Mouse (Mus musculus): Measurements from ENCODE around the gene Igfbp7. TPM values are rescaled to one million over a fixed set of nuclear protein-coding genes. Genes with fewer than 3 reads are reported as not detected.

Igfbp7 gene
- polyA plus RNA-seq, 1 experiment from 2014 or later = 10.4 TPM

DNA sequence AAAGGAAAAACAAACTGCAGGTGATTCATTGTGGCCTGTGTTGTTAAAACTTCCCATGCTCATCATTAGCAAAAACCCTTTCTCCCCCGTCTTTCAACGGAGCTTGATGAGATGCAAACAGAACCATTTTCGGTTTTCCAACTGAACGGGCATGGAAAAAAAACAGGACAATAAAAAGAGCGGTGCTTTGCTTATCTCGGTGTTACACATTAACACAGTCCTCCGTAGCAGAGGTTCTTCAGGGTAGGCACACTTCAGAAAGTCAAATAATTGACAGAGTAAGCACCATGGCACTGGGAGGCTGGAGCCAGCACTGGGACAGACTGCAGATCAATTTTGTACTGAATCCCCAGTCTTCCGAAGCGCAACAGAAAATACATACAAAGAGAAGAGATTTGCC is 23.1 kb downstream of the Igfbp7 start:
- no peak for DNase-seq (ENCODE audit: low spot score)
- Histone ChIP-seq H3K4me3 (no peak overlapping the region), H3K36me3 (no peaks in the 10 kb centered on the region), H3K27me3 (ENCODE audit: low read depth, poor library complexity, severe bottlenecking) (no peaks in the 10 kb centered on the region), H3K9me3 (replicated peaks) (no peaks in the 10 kb centered on the region), H3K4me1 (peaks cover 13% of the 10 kb centered on the region), H3K27ac (replicated peaks) (no peak overlapping the region)
- 88% methylated on average over 9 of the region's 9 CpGs for WGBS

DNA sequence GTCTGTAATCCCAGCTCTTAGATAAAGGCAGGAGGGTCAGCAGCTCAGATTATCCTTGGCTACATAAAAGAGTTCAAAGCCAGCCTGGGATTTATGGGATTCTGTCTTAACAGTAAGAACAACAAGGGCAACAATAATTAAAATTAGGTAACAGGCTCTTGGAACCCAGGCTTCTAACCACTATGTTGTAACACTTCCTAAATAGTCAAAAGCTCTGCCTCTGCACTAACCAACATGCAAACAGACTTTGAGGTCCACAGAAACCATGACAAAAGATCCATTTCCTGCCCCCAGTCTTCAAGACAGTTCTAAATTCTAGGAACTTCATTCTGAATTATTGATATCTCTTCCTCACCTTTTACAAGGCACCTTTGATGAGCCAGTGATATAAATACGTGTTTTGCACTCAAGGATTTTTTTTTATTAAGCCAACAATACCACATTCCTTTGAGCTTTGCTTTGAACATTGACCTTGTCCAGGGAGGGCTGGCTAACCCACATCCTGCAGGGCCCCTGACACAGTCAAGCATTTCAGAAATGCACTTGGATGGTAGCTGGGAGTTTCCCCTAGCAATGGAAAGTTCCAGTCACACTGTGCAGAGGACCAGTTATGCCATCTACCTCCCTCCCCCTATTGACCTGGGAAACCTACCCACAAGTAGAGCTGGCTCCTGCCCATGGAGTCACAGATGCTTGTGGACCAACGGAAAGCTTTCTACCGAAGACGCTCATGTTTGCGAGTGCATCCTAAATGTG is 23.9 kb downstream of the Igfbp7 start:
- no peak overlapping the region for H3K27ac ChIP-seq (replicated peaks)
- no peaks in the 10 kb centered on the region for H3K36me3 ChIP-seq
- H3K9me3 ChIP-seq (replicated peaks) = no peaks in the 10 kb centered on the region
- peaks cover 15% of the 10 kb centered on the region for H3K4me1 ChIP-seq
- H3K27me3 ChIP-seq (ENCODE audit: low read depth, poor library complexity, severe bottlenecking) = no peaks in the 10 kb centered on the region
- H3K4me3 ChIP-seq = no peak overlapping the region
- WGBS = 93% methylated on average over 5 of the region's 5 CpGs
- DNase-seq (ENCODE audit: low spot score) = no peak

DNA sequence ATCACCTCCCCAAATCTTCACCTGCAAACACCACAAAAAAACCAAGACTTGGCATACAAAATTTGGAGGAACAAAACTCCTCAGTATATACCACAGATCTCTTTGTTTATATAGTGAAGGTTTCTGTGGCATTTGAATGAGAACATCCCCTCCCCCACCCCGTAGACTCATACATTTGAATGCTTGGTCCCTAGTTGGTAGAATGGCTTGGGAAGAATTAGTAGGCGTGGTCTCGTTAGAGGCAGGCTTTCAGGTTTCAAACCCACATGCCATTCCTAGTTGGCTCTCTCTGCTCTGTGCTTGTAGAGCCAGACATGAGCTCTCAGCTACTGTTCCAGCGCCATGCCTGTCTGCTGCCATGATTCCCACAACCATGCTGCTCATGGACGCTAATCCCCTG is 26.2 kb downstream of the Igfbp7 start:
- no peak overlapping the region for H3K4me3 ChIP-seq
- H3K9me3 ChIP-seq (replicated peaks) = no peaks in the 10 kb centered on the region
- H3K27me3 ChIP-seq (ENCODE audit: low read depth, poor library complexity, severe bottlenecking) = no peaks in the 10 kb centered on the region
- DNase-seq (ENCODE audit: low spot score) = no peak
- WGBS = 92% methylated on average over 5 of the region's 5 CpGs
- H3K4me1 ChIP-seq = peaks cover 15% of the 10 kb centered on the region
- no peaks in the 10 kb centered on the region for H3K36me3 ChIP-seq
- no peak overlapping the region for H3K27ac ChIP-seq (replicated peaks)

DNA sequence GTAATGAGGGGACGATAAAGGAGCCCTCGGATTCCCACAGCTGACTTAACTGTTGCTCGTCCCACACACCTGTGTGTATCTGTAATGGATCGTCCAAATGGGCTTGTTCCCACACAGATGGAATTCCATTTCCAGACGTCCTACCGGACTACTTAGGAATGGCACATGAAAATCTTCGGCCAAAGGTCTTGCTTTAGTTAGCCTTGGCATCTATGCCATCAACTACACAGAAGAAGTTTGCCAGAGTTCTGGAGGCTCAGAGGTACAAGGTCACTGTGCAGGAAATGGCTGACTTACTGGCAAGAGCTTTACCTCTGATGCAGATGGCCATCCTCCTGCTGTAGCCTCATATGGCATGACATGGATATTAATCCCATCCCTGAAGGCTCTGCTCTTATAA is 26.6 kb downstream of the Igfbp7 start:
- Histone ChIP-seq H3K4me3 (no peak overlapping the region), H3K36me3 (no peaks in the 10 kb centered on the region), H3K4me1 (peaks cover 15% of the 10 kb centered on the region), H3K27ac (replicated peaks) (no peak overlapping the region), H3K9me3 (replicated peaks) (no peaks in the 10 kb centered on the region), H3K27me3 (ENCODE audit: low read depth, poor library complexity, severe bottlenecking) (no peaks in the 10 kb centered on the region)
- WGBS = 87% methylated on average over 7 of the region's 7 CpGs
- DNase-seq (ENCODE audit: low spot score) = no peak

DNA sequence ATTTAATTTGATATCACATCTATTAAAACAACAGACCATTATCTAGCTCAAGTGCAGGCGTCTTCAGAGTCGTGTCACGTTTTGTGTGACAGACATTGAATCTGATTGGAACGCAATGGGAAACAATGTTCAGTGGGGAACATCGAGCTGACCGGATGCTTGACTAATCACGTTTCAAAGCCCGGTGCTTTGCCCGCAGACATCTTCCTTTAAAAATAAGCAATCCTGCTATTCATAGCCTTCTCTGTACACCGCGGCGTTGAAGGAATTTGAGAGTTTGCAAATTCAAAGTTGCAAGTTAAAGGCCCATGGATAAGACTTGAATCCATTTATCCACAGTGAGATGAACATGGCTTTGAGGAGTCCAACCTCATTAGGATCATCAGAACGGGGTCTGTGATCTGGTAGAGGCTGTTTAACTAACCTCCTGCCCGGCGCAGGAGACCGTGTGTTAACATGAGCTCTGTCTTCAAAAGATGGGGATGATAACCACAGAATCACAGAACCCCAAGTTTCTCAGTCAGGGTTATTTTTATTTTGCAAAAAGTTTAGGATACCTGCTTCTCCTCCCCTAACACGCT is 27.4 kb downstream of the Igfbp7 start:
- Histone ChIP-seq H3K9me3 (replicated peaks) (no peaks in the 10 kb centered on the region), H3K4me3 (no peak overlapping the region), H3K36me3 (no peaks in the 10 kb centered on the region), H3K27ac (replicated peaks) (no peak overlapping the region), H3K4me1 (peaks cover 15% of the 10 kb centered on the region), H3K27me3 (ENCODE audit: low read depth, poor library complexity, severe bottlenecking) (no peaks in the 10 kb centered on the region)
- DNase-seq (ENCODE audit: low spot score) = no peak
- 77% methylated on average over 17 of the region's 17 CpGs for WGBS

DNA sequence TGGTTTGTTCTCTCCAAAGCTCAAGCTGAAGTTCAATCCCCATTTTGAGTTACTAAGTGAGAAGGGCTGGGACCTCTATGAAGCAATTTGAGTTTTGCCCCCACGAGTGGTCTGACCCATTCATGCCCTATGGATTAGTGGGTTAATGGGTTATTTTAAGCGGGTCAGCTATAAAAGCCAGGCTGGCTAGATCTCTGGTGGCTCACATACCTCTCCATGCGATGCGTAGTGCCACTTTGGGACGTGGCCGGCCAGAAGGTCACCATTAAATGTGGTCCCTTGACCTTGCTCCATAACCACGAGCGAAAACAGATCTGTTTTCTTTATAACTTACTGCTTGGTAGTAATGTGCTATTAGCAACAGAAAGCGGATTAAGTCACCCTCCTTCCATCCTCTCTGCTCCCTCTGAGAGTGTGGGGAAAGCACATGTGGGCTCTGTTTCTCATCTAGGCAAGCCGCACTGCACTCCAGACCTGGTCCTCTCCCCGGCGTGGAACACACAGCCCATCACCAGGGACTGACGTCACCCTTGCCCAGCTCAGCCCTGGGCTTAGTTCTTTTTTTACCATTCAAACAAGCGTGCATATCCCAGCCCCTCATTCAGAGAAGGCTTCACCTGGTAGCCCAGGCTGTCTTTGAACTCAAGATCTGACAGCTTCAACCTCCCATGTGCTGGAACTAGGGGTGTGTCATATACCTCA is 28.3 kb downstream of the Igfbp7 start:
- H3K36me3 ChIP-seq = no peaks in the 10 kb centered on the region
- H3K9me3 ChIP-seq (replicated peaks) = no peaks in the 10 kb centered on the region
- H3K4me1 ChIP-seq = peaks cover 15% of the 10 kb centered on the region
- H3K4me3 ChIP-seq = no peak overlapping the region
- no peak for DNase-seq (ENCODE audit: low spot score)
- no peak overlapping the region for H3K27ac ChIP-seq (replicated peaks)
- no peaks in the 10 kb centered on the region for H3K27me3 ChIP-seq (ENCODE audit: low read depth, poor library complexity, severe bottlenecking)
- 77% methylated on average over 14 of the region's 14 CpGs for WGBS

DNA sequence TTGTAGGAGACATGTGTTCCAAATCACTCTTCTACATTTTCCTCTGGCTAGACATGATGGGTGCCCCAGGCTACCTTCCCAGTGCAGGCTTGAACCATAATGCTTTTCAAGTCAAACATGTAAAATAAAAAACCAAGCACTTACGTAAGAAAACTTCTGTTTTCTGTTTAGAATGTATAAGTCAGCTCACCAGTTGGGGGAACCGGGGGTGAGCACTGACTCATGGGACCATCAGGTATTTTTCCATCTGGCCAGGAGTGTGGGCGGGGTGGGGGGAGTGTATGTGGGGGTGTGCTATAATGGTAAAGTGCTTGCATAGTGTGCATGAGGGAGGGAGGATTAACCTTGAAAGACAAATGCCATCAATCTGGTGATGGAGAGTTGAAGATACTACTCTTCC is 29.8 kb downstream of the Igfbp7 start:
- WGBS = 96% methylated on average over 3 of the region's 3 CpGs
- no peak overlapping the region for H3K27ac ChIP-seq (replicated peaks)
- no peaks in the 10 kb centered on the region for H3K27me3 ChIP-seq (ENCODE audit: low read depth, poor library complexity, severe bottlenecking)
- H3K36me3 ChIP-seq = no peaks in the 10 kb centered on the region
- H3K9me3 ChIP-seq (replicated peaks) = no peaks in the 10 kb centered on the region
- no peak for DNase-seq (ENCODE audit: low spot score)
- no peak overlapping the region for H3K4me3 ChIP-seq
- H3K4me1 ChIP-seq = peaks cover 15% of the 10 kb centered on the region

DNA sequence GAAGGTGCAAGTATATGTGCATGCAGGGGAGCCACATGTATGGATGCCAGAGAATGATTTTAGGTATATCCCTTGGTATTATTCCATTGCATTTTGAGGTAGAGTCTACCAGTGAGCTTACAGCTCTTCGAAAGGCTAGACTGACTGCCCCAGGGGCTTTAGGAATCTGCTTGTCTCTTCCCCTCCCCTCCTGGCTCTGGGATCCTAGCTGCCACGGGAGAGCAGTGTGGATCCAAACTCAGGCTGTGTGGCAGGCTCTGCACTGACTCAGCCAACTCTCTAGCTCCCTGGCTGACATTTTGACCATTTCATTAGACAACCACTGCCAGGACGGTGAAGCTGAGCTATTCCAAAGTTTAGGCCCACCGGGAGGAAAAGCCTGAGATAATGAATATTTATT is 32.3 kb downstream of the Igfbp7 start:
- DNase-seq (ENCODE audit: low spot score) = no peak

DNA sequence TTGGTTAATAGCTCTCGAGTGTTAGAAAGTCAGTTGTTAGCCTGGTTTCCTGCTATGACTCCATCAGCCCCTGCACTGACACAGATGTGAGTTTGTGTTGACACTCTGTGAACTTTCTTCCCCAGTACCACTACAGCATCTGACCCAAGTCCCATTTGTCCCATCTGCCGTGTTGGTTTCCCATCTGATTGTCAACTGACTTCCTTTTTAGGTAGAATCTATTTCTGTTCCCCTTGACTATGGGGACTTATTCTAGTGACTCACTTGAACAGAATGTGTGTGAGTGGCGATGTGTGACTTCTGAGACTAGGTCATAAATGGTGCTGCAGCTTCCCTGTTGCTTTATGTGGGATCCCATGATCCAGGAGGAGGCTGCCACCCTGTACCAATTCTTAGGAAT is 32.9 kb downstream of the Igfbp7 start:
- H3K27ac ChIP-seq (replicated peaks) = no peak overlapping the region
- H3K27me3 ChIP-seq (ENCODE audit: low read depth, poor library complexity, severe bottlenecking) = no peaks in the 10 kb centered on the region
- 84% methylated on average over 3 of the region's 3 CpGs for WGBS
- H3K9me3 ChIP-seq (replicated peaks) = no peaks in the 10 kb centered on the region
- no peak overlapping the region for H3K4me3 ChIP-seq
- peaks cover 9% of the 10 kb centered on the region for H3K4me1 ChIP-seq
- no peaks in the 10 kb centered on the region for H3K36me3 ChIP-seq
- DNase-seq (ENCODE audit: low spot score) = no peak

More for the DNA sequence above, 32.3 kb downstream of the Igfbp7 start:
- Histone ChIP-seq H3K4me1 (peaks cover 9% of the 10 kb centered on the region), H3K9me3 (replicated peaks) (no peaks in the 10 kb centered on the region), H3K4me3 (no peak overlapping the region), H3K27ac (replicated peaks) (no peak overlapping the region), H3K36me3 (no peaks in the 10 kb centered on the region), H3K27me3 (ENCODE audit: low read depth, poor library complexity, severe bottlenecking) (no peaks in the 10 kb centered on the region)
- WGBS = 75% methylated on average over 4 of the region's 4 CpGs

DNA sequence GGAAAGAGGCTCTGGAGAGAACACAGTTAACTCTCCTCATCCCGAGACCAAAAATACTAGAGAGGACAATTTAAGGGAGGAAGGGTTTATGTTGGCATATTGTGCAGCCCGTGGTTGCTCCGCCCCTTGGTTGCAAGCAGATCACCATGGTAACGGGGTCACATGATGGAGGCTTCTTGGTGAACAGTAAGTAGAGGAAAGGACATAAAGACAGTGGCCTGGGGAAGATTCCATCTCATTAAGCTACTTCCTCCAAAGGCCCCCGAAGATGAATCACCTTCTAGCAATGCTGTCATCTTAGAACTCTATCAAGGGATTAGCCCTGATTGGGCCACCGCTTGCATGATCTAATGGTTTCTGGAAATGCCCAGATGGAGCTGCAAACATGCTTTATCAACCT is 35.1 kb downstream of the Igfbp7 start:
- WGBS = 78% methylated on average over 6 of the region's 6 CpGs
- Histone ChIP-seq H3K9me3 (replicated peaks) (no peaks in the 10 kb centered on the region), H3K4me1 (peaks cover 4% of the 10 kb centered on the region; the same call in 1 of the 2 replicates), H3K4me3 (no peak overlapping the region), H3K36me3 (no peaks in the 10 kb centered on the region), H3K27ac (replicated peaks) (no peak overlapping the region), H3K27me3 (ENCODE audit: low read depth, poor library complexity, severe bottlenecking) (no peaks in the 10 kb centered on the region)
- no peak for DNase-seq (ENCODE audit: low spot score)

DNA sequence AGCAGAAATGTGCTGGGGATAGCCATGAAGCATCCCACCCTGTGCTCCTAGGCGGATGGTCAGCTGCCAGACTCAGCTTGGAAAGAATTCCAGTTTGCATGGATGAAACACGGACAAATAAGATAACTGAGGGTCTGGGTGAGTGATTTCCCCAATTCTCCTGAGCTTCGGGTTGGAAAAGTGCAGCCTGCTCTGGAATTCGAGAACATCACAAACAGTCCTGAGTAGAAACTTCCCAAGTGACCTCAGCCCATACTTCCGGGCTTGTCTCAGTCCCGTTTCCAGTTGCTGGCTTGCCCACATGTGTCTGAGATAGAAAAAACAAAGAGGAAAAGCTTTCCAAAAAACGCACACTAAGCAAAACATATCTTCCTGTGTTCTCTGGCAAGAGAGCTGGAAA is 35.6 kb downstream of the Igfbp7 start:
- H3K4me3 ChIP-seq = no peak overlapping the region
- 87% methylated on average over 7 of the region's 7 CpGs for WGBS
- no peaks in the 10 kb centered on the region for H3K27me3 ChIP-seq (ENCODE audit: low read depth, poor library complexity, severe bottlenecking)
- DNase-seq (ENCODE audit: low spot score) = no peak
- H3K27ac ChIP-seq (replicated peaks) = no peak overlapping the region
- H3K36me3 ChIP-seq = no peaks in the 10 kb centered on the region
- H3K4me1 ChIP-seq = peaks cover 4% of the 10 kb centered on the region; the same call in 1 of the 2 replicates
- no peaks in the 10 kb centered on the region for H3K9me3 ChIP-seq (replicated peaks)

DNA sequence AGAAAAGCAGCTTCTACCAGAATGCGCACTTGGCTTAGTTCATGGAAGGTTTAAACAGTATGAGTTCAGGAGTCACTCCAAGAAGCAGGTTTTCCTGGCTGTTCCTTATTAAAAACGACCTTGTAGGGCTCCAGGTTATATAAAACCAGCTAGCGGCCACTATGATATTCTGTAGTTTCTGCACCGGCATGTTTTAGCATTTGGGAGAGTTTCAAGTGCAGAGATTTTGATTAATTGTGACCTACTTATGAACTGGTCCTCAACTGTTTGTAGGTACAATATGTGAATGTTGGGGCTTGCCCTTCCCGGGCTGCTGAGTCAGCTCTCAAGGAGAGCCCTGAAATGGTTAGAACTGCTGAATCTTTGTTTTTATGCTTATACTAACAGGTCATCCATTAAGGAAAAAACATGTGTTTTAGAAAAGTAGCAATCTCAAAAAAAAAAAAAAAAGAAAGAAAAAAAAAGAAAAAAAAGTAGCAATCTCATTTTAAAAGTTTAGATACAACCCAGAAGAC is 37.4 kb downstream of the Igfbp7 start:
- WGBS = 87% methylated on average over 5 of the region's 5 CpGs
- DNase-seq (ENCODE audit: low spot score) = no peak
- Histone ChIP-seq H3K4me1 (peaks cover 4% of the 10 kb centered on the region; the same call in 1 of the 2 replicates), H3K36me3 (no peaks in the 10 kb centered on the region), H3K27ac (replicated peaks) (no peak overlapping the region), H3K4me3 (no peak overlapping the region), H3K9me3 (replicated peaks) (no peaks in the 10 kb centered on the region), H3K27me3 (ENCODE audit: low read depth, poor library complexity, severe bottlenecking) (no peaks in the 10 kb centered on the region)

DNA sequence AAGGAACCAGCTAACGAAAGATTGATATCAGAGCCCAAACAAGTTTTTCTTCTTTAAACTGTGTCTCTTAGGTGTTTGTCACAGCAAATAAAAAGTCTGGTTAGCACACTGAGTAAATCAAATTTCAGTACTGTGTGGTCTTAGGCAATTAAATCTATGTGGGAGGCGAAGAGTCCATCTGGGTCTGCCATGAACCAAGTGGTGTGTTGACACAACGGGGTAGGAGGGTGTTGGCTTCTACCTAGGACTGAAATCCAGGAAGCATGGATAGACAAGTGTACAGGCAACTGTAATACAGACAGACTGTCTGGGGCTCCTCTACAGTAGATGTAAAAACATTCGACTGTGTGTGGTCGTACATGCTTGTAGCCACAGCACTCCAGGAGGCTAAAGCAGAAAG is 38.4 kb downstream of the Igfbp7 start:
- Histone ChIP-seq H3K27ac (replicated peaks) (no peak overlapping the region), H3K9me3 (replicated peaks) (no peaks in the 10 kb centered on the region), H3K27me3 (ENCODE audit: low read depth, poor library complexity, severe bottlenecking) (no peaks in the 10 kb centered on the region), H3K4me3 (no peak overlapping the region), H3K36me3 (no peaks in the 10 kb centered on the region), H3K4me1 (peaks cover 4% of the 10 kb centered on the region; the same call in 1 of the 2 replicates)
- 91% methylated on average over 5 of the region's 5 CpGs for WGBS
- no peak for DNase-seq (ENCODE audit: low spot score)
